Comparison of ENCODE assay signal across 9 mouse cellular contexts in genomic region chr14:40964881-40965280, GRCm38 (mm10). TPM values are rescaled to one million over a fixed set of nuclear protein-coding genes. Genes with fewer than 3 reads are reported as not detected.
DNase-seq lines count a peak whose midpoint lies in the region; ATAC-seq and TF ChIP-seq lines count a peak whose summit lies in the region.
"Had no signal": no experiment of that assay in that cellular context is flagged by ENCODE, and none has a peak within 500 bp of the region (broad histone marks: within the 10 kb centered on the region; RNA-seq: fewer than 3 reads in every experiment).

No protein-coding gene starts in this region.

- H3K27ac ChIP-seq in gastrocnemius, adult 2 months: peak overlapping the region; percentile 98
- H3K27ac ChIP-seq in MEL (ENCODE audit: control insufficient read depth, low read depth, low read length): no peak overlapping the region; the same call in 1 of the 2 replicates
- H3K27ac ChIP-seq in hindbrain, embryonic 15.5 days (replicated peaks): no peak overlapping the region
- no peak overlapping the region for H3K27ac ChIP-seq in liver, embryonic 16.5 days (ENCODE audit: low read length)

- H3K4me3 ChIP-seq in gastrocnemius, adult 2 months: peak overlapping the region; percentile 99
- H3K4me3 ChIP-seq in MEL (ENCODE audit: control insufficient read depth in 1 of 2, insufficient read depth in 1 of 2, low read depth in 2 of 2, low read length in 2 of 2): no peak overlapping the region
- peak overlapping the region; percentile 95 for H3K4me3 ChIP-seq in hindbrain, embryonic 15.5 days
- H3K4me3 ChIP-seq in liver, embryonic 16.5 days (ENCODE audit: low read depth, low read length): peak overlapping the region; percentile 86

- intact Hi-C loops in gastrocnemius, adult 2 months (cut with DNase I): no loop called here
- intact Hi-C loops in gastrocnemius, postnatal 36 days (cut with DNase I): no loop called here

- TF ChIP-seq EP300 in MEL (IDR thresholded peaks at IDR 0.05; ENCODE audit: low read depth in 1 of 2, low read length in 2 of 2): no peak

- peaks cover 0 to 46% of the 10 kb centered on the region in 2 experiments; a peak in 2 of 4 replicates for H3K36me3 ChIP-seq in MEL (ENCODE audit: control insufficient read depth in 1 of 2, insufficient read depth in 2 of 2, low read length in 2 of 2)
- no peaks in the 10 kb centered on the region for H3K36me3 ChIP-seq in hindbrain, embryonic 15.5 days
- no peaks in the 10 kb centered on the region for H3K36me3 ChIP-seq in liver, embryonic 16.5 days (ENCODE audit: control insufficient read depth, insufficient read depth)

- ATAC-seq in hindbrain, embryonic 15.5 days (ENCODE audit: low FRiP score, low read depth): no peak
- no peak for ATAC-seq in liver, embryonic 16.5 days (ENCODE audit: low read depth)
- ATAC-seq in inflammation-experienced regulatory T-cells, adult 6 months: no peak

- H3K4me1 ChIP-seq in MEL (ENCODE audit: control insufficient read depth in 1 of 2, insufficient read depth in 2 of 2, low read length in 2 of 2): peaks cover 7 to 44% of the 10 kb centered on the region in 2 experiments
- peaks cover 46% of the 10 kb centered on the region for H3K4me1 ChIP-seq in hindbrain, embryonic 15.5 days (replicated peaks)
- peaks cover 60% of the 10 kb centered on the region for H3K4me1 ChIP-seq in liver, embryonic 16.5 days (ENCODE audit: control insufficient read depth, low read depth, low read length)

- H3K9ac ChIP-seq in MEL (ENCODE audit: control insufficient read depth, low read depth, low read length, poor library complexity, severe bottlenecking): peak overlapping the region; percentile 1; the same call in 1 of the 2 replicates
- peak overlapping the region; percentile 88; the same call in 1 of the 2 replicates for H3K9ac ChIP-seq in hindbrain, embryonic 15.5 days
- peak overlapping the region; percentile 32 for H3K9ac ChIP-seq in liver, embryonic 16.5 days (ENCODE audit: low read depth, low read length)

- no peaks in the 10 kb centered on the region for H3K27me3 ChIP-seq in MEL (ENCODE audit: control insufficient read depth in 1 of 2, insufficient read depth in 2 of 2, low read length in 2 of 2)
- H3K27me3 ChIP-seq in hindbrain, embryonic 15.5 days: no peaks in the 10 kb centered on the region
- no peaks in the 10 kb centered on the region for H3K27me3 ChIP-seq in liver, embryonic 16.5 days (ENCODE audit: control insufficient read depth, insufficient read depth, low read depth, low read length)

- no peak for TF ChIP-seq CTCF in gastrocnemius, adult 2 months (IDR thresholded peaks at IDR 0.05)
- no peak for TF ChIP-seq CTCF in MEL (IDR thresholded peaks at IDR 0.05 in 2 of 3, conservative IDR thresholded peaks at IDR 0.05 in 1 of 3; ENCODE audit: control insufficient read depth in 1 of 3, insufficient read depth in 1 of 3, low read depth in 2 of 3, low read length in 3 of 3, poor library complexity in 1 of 3, severe bottlenecking in 1 of 3)

- no peak for TF ChIP-seq POLR2A in MEL (IDR thresholded peaks at IDR 0.05; ENCODE audit: control insufficient read depth in 1 of 2, insufficient read depth in 1 of 2, low read depth in 1 of 2, low read length in 2 of 2, poor library complexity in 1 of 2)

- no peak for DNase-seq in gastrocnemius, adult 2 months
- no peak for DNase-seq in gastrocnemius, postnatal 36 days
- no peak for DNase-seq in MEL (ENCODE audit: low read depth, low spot score)
- no peak for DNase-seq in right cerebral cortex, postnatal 25 days
- no peak for DNase-seq in adrenal gland, adult 2 months
- DNase-seq: cerebellum, adult 8-10 months had no signal

- H3K9me3 ChIP-seq in MEL (replicated peaks; ENCODE audit: insufficient read depth, low read length): no peaks in the 10 kb centered on the region
- H3K9me3 ChIP-seq in hindbrain, embryonic 15.5 days: no peaks in the 10 kb centered on the region
- no peaks in the 10 kb centered on the region for H3K9me3 ChIP-seq in liver, embryonic 16.5 days (replicated peaks; ENCODE audit: control insufficient read depth, low read length)

- peaks cover 23% of the 10 kb centered on the region for H3K79me2 ChIP-seq in MEL (ENCODE audit: control insufficient read depth, insufficient read depth, low read length, poor library complexity)

- peak overlapping the region; percentile 81 for H3K4me2 ChIP-seq in hindbrain, embryonic 15.5 days
- H3K4me2 ChIP-seq in liver, embryonic 16.5 days (ENCODE audit: low read depth, low read length): peak overlapping the region; percentile 90

- no peak for TF ChIP-seq RAD21 in MEL (IDR thresholded peaks at IDR 0.05; ENCODE audit: low read depth, low read length)

TF ChIP-seq in MEL, 35 proteins besides CTCF, POLR2A, EP300 and RAD21:
- no peak for TF ChIP-seq UBTF (IDR thresholded peaks at IDR 0.05; ENCODE audit: borderline replicate concordance, insufficient read depth, low read depth, low read length)
- TF ChIP-seq CHD2 (IDR thresholded peaks at IDR 0.05; ENCODE audit: low read length): no peak
- TF ChIP-seq ZKSCAN1 (IDR thresholded peaks at IDR 0.05; ENCODE audit: low read depth, low read length): no peak
- TF ChIP-seq MXI1 (IDR thresholded peaks at IDR 0.05; ENCODE audit: low read depth, low read length): 0 out of 2 replicates have a peak, but pooled peaks have one; percentile 10
- TF ChIP-seq HCFC1 (IDR thresholded peaks at IDR 0.05; ENCODE audit: low read depth, low read length): no peak

RNA-seq across cellular contexts. Expression of gene Tspan14, which starts 1.7 kb away (rescaled TPM):
- 10 to 100 TPM; 11.0 to 16.8 TPM for total RNA-seq in gastrocnemius, adult 2 months (2021)
- 10 to 100 TPM; 11.5 to 12.1 TPM for total RNA-seq in gastrocnemius, postnatal 36 days (2021)
- 16.7 and 24.8 TPM in 2 replicates for total RNA-seq in MEL (2012; rRNA removed)
- 10 to 100 TPM in 1 of 2 experiments, not detected in 1; 29.9 TPM for polyA plus RNA-seq in MEL (2012; ENCODE audit: insufficient read depth in 1 of 2, insufficient read length in 2 of 2, low read depth in 1 of 2, low replicate concordance in 2 of 2, missing spikeins in 1 of 2)
- polyA plus RNA-seq in hindbrain, embryonic 15.5 days (2015; fragmentation: Nextera tagmentation; extraction: Ambion mirVana): 61.1 and 61.7 TPM in 2 replicates
- polyA plus RNA-seq in liver, embryonic 16.5 days (2015; fragmentation: Nextera tagmentation; extraction: Ambion mirVana): 29.1 and 30.0 TPM in 2 replicates
- 10 to 100 TPM; 52.1 to 82.3 (median 65.1) TPM for polyA plus RNA-seq in inflammation-experienced regulatory T-cells, adult 6 months (2017; shearing (Covaris generic))
- 10 to 100 TPM; 26.3 to 35.8 TPM for total RNA-seq in adrenal gland, adult 2 months (2021)
- polyA plus RNA-seq in adrenal gland, adult 2 months (2012; rRNA removed): 30.7 and 31.2 TPM in 2 replicates

RNA-seq across cellular contexts. Expression of gene Fam213a, which starts 48.7 kb away (rescaled TPM):
- 10 to 100 TPM; 21.9 to 28.6 TPM for total RNA-seq in gastrocnemius, adult 2 months (2021)
- total RNA-seq in gastrocnemius, postnatal 36 days (2021): 10 to 100 TPM; 13.1 to 19.1 TPM
- 19.2 and 20.3 TPM in 2 replicates for total RNA-seq in MEL (2012; rRNA removed)
- polyA plus RNA-seq in MEL (2012; ENCODE audit: insufficient read depth in 1 of 2, insufficient read length in 2 of 2, low read depth in 1 of 2, low replicate concordance in 2 of 2, missing spikeins in 1 of 2): 10 to 100 TPM in 1 of 2 experiments, not detected in 1; 28.5 TPM
- 92.1 and 107 TPM in 2 replicates for polyA plus RNA-seq in hindbrain, embryonic 15.5 days (2015; fragmentation: Nextera tagmentation; extraction: Ambion mirVana)
- polyA plus RNA-seq in liver, embryonic 16.5 days (2015; fragmentation: Nextera tagmentation; extraction: Ambion mirVana): 92.7 and 96.5 TPM in 2 replicates
- 1 to 10 TPM; 8.0 to 9.7 (median 8.3) TPM for polyA plus RNA-seq in inflammation-experienced regulatory T-cells, adult 6 months (2017; shearing (Covaris generic))
- 100 to 1,000 TPM in 1 of 2 experiments, 10 to 100 TPM in 1; 98.0 to 158 TPM for total RNA-seq in adrenal gland, adult 2 months (2021)
- polyA plus RNA-seq in adrenal gland, adult 2 months (2012; rRNA removed): 26.2 and 36.3 TPM in 2 replicates

Comparison
In these comparisons a context has a peak if more than half of its experiments do, and no peak if none do; other contexts are left out.
1. H3K4me3 ChIP-seq: peak in gastrocnemius, adult 2 months (single experiment), hindbrain, embryonic 15.5 days (single experiment) and liver, embryonic 16.5 days (single experiment); none in MEL (0 of 2).
2. H3K9ac ChIP-seq: peak in every context shown above with its lines; median percentile 88 in hindbrain, embryonic 15.5 days; 32 in liver, embryonic 16.5 days; 1 in MEL.